Mouse (Mus musculus): ENCODE results near the gene Rfx1. TPM values are rescaled to one million over a fixed set of nuclear protein-coding genes. Genes with fewer than 3 reads are reported as not detected.

Gene Rfx1
- polyA plus RNA-seq, 2 experiments: 9.8 to 30.4 TPM

DNA sequence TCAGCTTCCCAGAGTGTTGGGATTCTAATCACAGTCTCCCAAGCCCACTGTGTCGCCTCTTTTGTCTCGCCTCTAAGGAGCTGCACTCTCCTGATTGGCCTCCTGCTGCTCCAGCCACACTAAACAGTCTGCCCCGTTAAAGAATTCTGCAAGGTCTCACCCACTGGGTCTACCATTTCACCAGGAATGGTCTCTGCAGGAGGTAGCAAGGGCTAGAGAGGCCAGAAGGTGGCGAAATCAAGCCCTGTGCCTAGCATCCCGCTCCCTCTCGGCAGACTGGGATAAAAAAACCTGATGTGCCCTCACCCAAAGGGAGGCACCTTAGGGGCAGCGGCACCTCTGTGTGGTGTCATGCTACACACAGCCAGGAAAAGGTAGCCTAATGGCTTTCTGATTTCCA is 22.5 kb upstream of the Rfx1 start:
- H3K27ac ChIP-seq (replicated peaks; ENCODE audit: low read depth, low read length): no peak overlapping the region
- no peak overlapping the region for H3K9ac ChIP-seq (ENCODE audit: low read depth, low read length, severe bottlenecking)
- H3K9me3 ChIP-seq (ENCODE audit: control insufficient read depth, low read length): no peaks in the 10 kb centered on the region
- DNase-seq (ENCODE audit: low spot score): no peak
- peaks cover 8% of the 10 kb centered on the region for H3K4me1 ChIP-seq (ENCODE audit: control insufficient read depth, insufficient read depth, low read length)
- TF ChIP-seq POLR2A (IDR thresholded peaks at IDR 0.05; ENCODE audit: borderline replicate concordance, extremely low read depth, insufficient read depth, insufficient read length): no peak
- no peaks in the 10 kb centered on the region for H3K36me3 ChIP-seq (ENCODE audit: control insufficient read depth, insufficient read depth, low read length)
- ATAC-seq (ENCODE audit: low FRiP score, low read depth): no peak
- peaks cover 48% of the 10 kb centered on the region for H3K27me3 ChIP-seq (ENCODE audit: control insufficient read depth, insufficient read depth, low read length)
- no peak overlapping the region for H3K4me2 ChIP-seq (replicated peaks; ENCODE audit: low read depth, low read length, severe bottlenecking)
- 5% methylated on average over 7 of the region's 7 CpGs for WGBS
- no peak overlapping the region for H3K4me3 ChIP-seq (replicated peaks; ENCODE audit: low read length)

DNA sequence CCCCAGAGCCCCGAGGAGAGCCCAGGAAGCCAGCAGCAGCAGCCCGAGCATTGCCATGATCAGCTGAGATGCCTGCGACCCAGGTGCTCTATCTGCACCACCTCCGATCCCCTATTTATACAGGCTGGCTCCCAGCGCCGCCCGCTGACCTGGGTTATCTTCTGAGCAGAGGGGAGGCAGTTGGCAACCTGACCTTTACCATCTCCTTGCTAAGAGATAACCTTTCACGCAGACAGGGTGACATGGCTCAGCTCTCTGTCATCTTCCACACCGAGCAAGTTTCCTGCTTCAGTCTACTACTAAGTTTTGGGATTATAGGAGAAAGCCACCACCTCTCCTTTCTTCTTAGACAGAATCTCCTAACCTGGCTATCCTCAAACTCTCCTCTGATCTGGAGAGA is 21.7 kb upstream of the Rfx1 start, which contains the start of gene Rln3:
TSS of gene Rln3 (minus strand) at position 101 of the 400 bp plus-strand sequence.
- Histone ChIP-seq H3K36me3 (ENCODE audit: control insufficient read depth, insufficient read depth, low read length) (no peaks in the 10 kb centered on the region), H3K27me3 (ENCODE audit: control insufficient read depth, insufficient read depth, low read length) (peaks cover 48% of the 10 kb centered on the region), H3K4me1 (ENCODE audit: control insufficient read depth, insufficient read depth, low read length) (peaks cover 8% of the 10 kb centered on the region), H3K9me3 (ENCODE audit: control insufficient read depth, low read length) (no peaks in the 10 kb centered on the region), H3K27ac (replicated peaks; ENCODE audit: low read depth, low read length) (no peak within 1 kb of the TSS), H3K4me3 (replicated peaks; ENCODE audit: low read length) (no peak within 1 kb of the TSS), H3K4me2 (replicated peaks; ENCODE audit: low read depth, low read length, severe bottlenecking) (no peak within 1 kb of the TSS), H3K9ac (ENCODE audit: low read depth, low read length, severe bottlenecking) (no peak within 1 kb of the TSS; the same call in 1 of the 2 replicates)
- ATAC-seq (ENCODE audit: low FRiP score, low read depth) (no peak), DNase-seq (ENCODE audit: low spot score) (no peak)
- 8% methylated on average over 9 of the region's 9 CpGs for WGBS
- no peak for TF ChIP-seq POLR2A (IDR thresholded peaks at IDR 0.05; ENCODE audit: borderline replicate concordance, extremely low read depth, insufficient read depth, insufficient read length)

GRCm38 (mm10) chr8:84046505-84046904 is 20.1 kb upstream of the Rfx1 start:
- no peak for ATAC-seq (ENCODE audit: low FRiP score, low read depth)
- Histone ChIP-seq H3K9ac (ENCODE audit: low read depth, low read length, severe bottlenecking) (no peak overlapping the region), H3K9me3 (ENCODE audit: control insufficient read depth, low read length) (no peaks in the 10 kb centered on the region), H3K36me3 (ENCODE audit: control insufficient read depth, insufficient read depth, low read length) (no peaks in the 10 kb centered on the region), H3K27me3 (ENCODE audit: control insufficient read depth, insufficient read depth, low read length) (peaks cover 40% of the 10 kb centered on the region), H3K27ac (replicated peaks; ENCODE audit: low read depth, low read length) (no peak overlapping the region), H3K4me2 (replicated peaks; ENCODE audit: low read depth, low read length, severe bottlenecking) (no peak overlapping the region), H3K4me1 (ENCODE audit: control insufficient read depth, insufficient read depth, low read length) (peaks cover 8% of the 10 kb centered on the region), H3K4me3 (replicated peaks; ENCODE audit: low read length) (no peak overlapping the region)
- WGBS: 78% methylated on average over 3 of the region's 3 CpGs
- no peak for TF ChIP-seq POLR2A (IDR thresholded peaks at IDR 0.05; ENCODE audit: borderline replicate concordance, extremely low read depth, insufficient read depth, insufficient read length)
- no peak for DNase-seq (ENCODE audit: low spot score)

DNA sequence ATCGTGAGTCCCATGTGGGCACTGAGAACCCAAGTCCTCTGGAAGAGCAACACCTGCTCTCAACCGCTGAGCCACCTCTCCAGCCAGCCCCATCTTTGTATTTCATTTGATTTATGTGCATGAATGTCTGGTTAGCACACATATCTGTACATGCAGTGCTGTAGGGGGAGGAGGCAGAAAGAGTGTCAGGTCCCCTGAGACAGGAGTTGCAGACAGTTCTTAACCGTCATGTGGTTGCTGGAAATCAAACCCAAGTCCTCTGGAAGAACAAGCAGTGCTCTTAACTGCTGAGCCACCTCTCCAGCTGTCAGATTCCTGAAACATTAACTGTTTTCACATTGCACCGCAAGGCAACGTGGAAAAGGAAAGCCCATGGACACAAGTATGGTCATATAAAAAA is 18.5 kb upstream of the Rfx1 start:
- TF ChIP-seq POLR2A (IDR thresholded peaks at IDR 0.05; ENCODE audit: borderline replicate concordance, extremely low read depth, insufficient read depth, insufficient read length): no peak
- no peak; the same call in 1 of the 2 replicates for ATAC-seq (ENCODE audit: low FRiP score, low read depth)
- Histone ChIP-seq H3K9me3 (ENCODE audit: control insufficient read depth, low read length) (no peaks in the 10 kb centered on the region), H3K9ac (ENCODE audit: low read depth, low read length, severe bottlenecking) (no peak overlapping the region), H3K4me2 (replicated peaks; ENCODE audit: low read depth, low read length, severe bottlenecking) (no peak overlapping the region), H3K27me3 (ENCODE audit: control insufficient read depth, insufficient read depth, low read length) (peaks cover 23% of the 10 kb centered on the region), H3K27ac (replicated peaks; ENCODE audit: low read depth, low read length) (no peak overlapping the region), H3K4me3 (replicated peaks; ENCODE audit: low read length) (no peak overlapping the region), H3K4me1 (ENCODE audit: control insufficient read depth, insufficient read depth, low read length) (no peaks in the 10 kb centered on the region; the same call in 1 of the 2 replicates), H3K36me3 (ENCODE audit: control insufficient read depth, insufficient read depth, low read length) (no peaks in the 10 kb centered on the region)
- DNase-seq (ENCODE audit: low spot score): no peak
- WGBS: 43% methylated on average over 5 of the region's 5 CpGs

- TF ChIP-seq POLR2A (IDR thresholded peaks at IDR 0.05; ENCODE audit: borderline replicate concordance, extremely low read depth, insufficient read depth, insufficient read length): no peak
- no peak for ATAC-seq (ENCODE audit: low FRiP score, low read depth)
- no peaks in the 10 kb centered on the region for H3K36me3 ChIP-seq (ENCODE audit: control insufficient read depth, insufficient read depth, low read length)
- no peaks in the 10 kb centered on the region; the same call in 1 of the 2 replicates for H3K4me1 ChIP-seq (ENCODE audit: control insufficient read depth, insufficient read depth, low read length)
- H3K27me3 ChIP-seq (ENCODE audit: control insufficient read depth, insufficient read depth, low read length): no peaks in the 10 kb centered on the region
- no peak for DNase-seq (ENCODE audit: low spot score)
- no peak overlapping the region for H3K9ac ChIP-seq (ENCODE audit: low read depth, low read length, severe bottlenecking)
- 87% methylated on average over 3 of the region's 3 CpGs for WGBS
- H3K27ac ChIP-seq (replicated peaks; ENCODE audit: low read depth, low read length): no peak overlapping the region
- no peaks in the 10 kb centered on the region for H3K9me3 ChIP-seq (ENCODE audit: control insufficient read depth, low read length)
- H3K4me2 ChIP-seq (replicated peaks; ENCODE audit: low read depth, low read length, severe bottlenecking): no peak overlapping the region
- H3K4me3 ChIP-seq (replicated peaks; ENCODE audit: low read length): no peak overlapping the region
Measured at GRCm38 (mm10) chr8:84052746-84053145, 13.9 kb upstream of the Rfx1 start.

GRCm38 (mm10) chr8:84053229-84053628 is 13.4 kb upstream of the Rfx1 start:
- no peaks in the 10 kb centered on the region; the same call in 1 of the 2 replicates for H3K4me1 ChIP-seq (ENCODE audit: control insufficient read depth, insufficient read depth, low read length)
- no peaks in the 10 kb centered on the region for H3K36me3 ChIP-seq (ENCODE audit: control insufficient read depth, insufficient read depth, low read length)
- no peak for TF ChIP-seq POLR2A (IDR thresholded peaks at IDR 0.05; ENCODE audit: borderline replicate concordance, extremely low read depth, insufficient read depth, insufficient read length)
- no peak for ATAC-seq (ENCODE audit: low FRiP score, low read depth)
- H3K27ac ChIP-seq (replicated peaks; ENCODE audit: low read depth, low read length): no peak overlapping the region
- H3K9ac ChIP-seq (ENCODE audit: low read depth, low read length, severe bottlenecking): no peak overlapping the region
- no peak overlapping the region for H3K4me2 ChIP-seq (replicated peaks; ENCODE audit: low read depth, low read length, severe bottlenecking)
- DNase-seq (ENCODE audit: low spot score): no peak
- no peaks in the 10 kb centered on the region for H3K27me3 ChIP-seq (ENCODE audit: control insufficient read depth, insufficient read depth, low read length)
- no peaks in the 10 kb centered on the region for H3K9me3 ChIP-seq (ENCODE audit: control insufficient read depth, low read length)
- no peak overlapping the region for H3K4me3 ChIP-seq (replicated peaks; ENCODE audit: low read length)
- 92% methylated on average over 5 of the region's 5 CpGs for WGBS

Data from limb, embryonic 14.5 days (tissue).